ENCODE assay signal across 17 mouse cellular contexts in genomic region chr6:117662635-117663034, GRCm38 (mm10).
"Had no signal": no experiment of that assay in that cellular context is flagged by ENCODE, and none has a peak within 500 bp of the region (broad histone marks: within the 10 kb centered on the region; RNA-seq: fewer than 3 reads in every experiment).

No protein-coding gene starts in this region.

- H3K4me3 ChIP-seq: neural tube, embryonic 12.5 days; neural tube, embryonic 13.5 days; neural tube, embryonic 15.5 days; stomach, embryonic 15.5 days had no signal

- H3K27ac ChIP-seq: neural tube, embryonic 12.5 days; neural tube, embryonic 13.5 days; neural tube, embryonic 15.5 days; stomach, embryonic 15.5 days; stomach, postnatal 0 days had no signal

- H3K36me3 ChIP-seq: neural tube, embryonic 12.5 days; neural tube, embryonic 13.5 days; neural tube, embryonic 15.5 days; stomach, embryonic 15.5 days had no signal

- H3K27me3 ChIP-seq: neural tube, embryonic 12.5 days; neural tube, embryonic 13.5 days; neural tube, embryonic 15.5 days; stomach, embryonic 15.5 days had no signal

- DNase-seq: retina, postnatal 1 day; right cerebral cortex, adult 18-20 months; right cerebral cortex, postnatal 14 days; right cerebral cortex, postnatal 25 days; right cerebral cortex, postnatal 4 days; spleen, adult 18-20 months; thymus, adult 18-20 months; thymus, adult 2 months; thymus, postnatal 14 days; thymus, postnatal 25 days; thymus, postnatal 36 days; thymus, postnatal 4 days had no signal

- H3K4me1 ChIP-seq: neural tube, embryonic 12.5 days; neural tube, embryonic 13.5 days; neural tube, embryonic 15.5 days; stomach, embryonic 15.5 days had no signal

- H3K4me2 ChIP-seq: neural tube, embryonic 12.5 days; neural tube, embryonic 13.5 days; neural tube, embryonic 15.5 days; stomach, embryonic 15.5 days had no signal

- H3K9ac ChIP-seq: neural tube, embryonic 12.5 days; neural tube, embryonic 13.5 days; neural tube, embryonic 15.5 days; stomach, embryonic 15.5 days had no signal

- H3K9me3 ChIP-seq: neural tube, embryonic 12.5 days; neural tube, embryonic 13.5 days; neural tube, embryonic 15.5 days; stomach, embryonic 15.5 days had no signal
